Mouse (Mus musculus) heart, postnatal 0 days (tissue): ENCODE results near the gene Iqcf1. TPM values are rescaled to one million over a fixed set of nuclear protein-coding genes. Genes with fewer than 3 reads are reported as not detected.
"Not testable (repeated sequence)": the region's sequence is repeated elsewhere in the genome, so short reads cannot be mapped to it uniquely, and the experiment has no call there.

Experiments used
- ATAC-seq: fragments of 200-750 bp; cut with Nextera tagmentation; 2 replicates; pipeline ENCODE4 v1.8.0; 2017; ENCODE audit warnings: low read depth, moderate number of reproducible peaks, moderate library complexity; ENCODE audit not compliant: insufficient read depth
- DNase-seq: peaks from one replicate; pipeline ENCODE4 v3.0.0-alpha.2; 2016; ENCODE audit warnings: low spot score
- H3K27ac ChIP-seq: fragments of 300-500 bp; sonication (generic); 2 replicates; pipeline ENCODE4 v1.5.1; 2014; ENCODE audit warnings: low read depth, mild to moderate bottlenecking
- H3K27me3 ChIP-seq: fragments of 300-500 bp; sonication (generic); 2 replicates; pipeline ENCODE4 v1.6.1; 2014; ENCODE audit warnings: low read length, mixed read lengths; ENCODE audit not compliant: control insufficient read depth, insufficient read depth
- H3K36me3 ChIP-seq: fragments of 300-500 bp; sonication (generic); replicated peaks from 2 replicates; pipeline ENCODE4 v1.6.1; 2014; ENCODE audit warnings: low read length, mixed read lengths; ENCODE audit not compliant: control insufficient read depth, insufficient read depth
- H3K4me1 ChIP-seq: fragments of 300-500 bp; sonication (generic); 2 replicates; pipeline ENCODE4 v1.6.1; 2014; ENCODE audit warnings: antibody characterized with exemption; ENCODE audit not compliant: control insufficient read depth, insufficient read depth
- H3K4me2 ChIP-seq: fragments of 300-500 bp; sonication (generic); 2 replicates; pipeline ENCODE4 v1.6.1; 2014; ENCODE audit warnings: low read depth, mild to moderate bottlenecking, low read length, moderate library complexity
- H3K4me3 ChIP-seq: fragments of 300-500 bp; sonication (generic); 2 replicates; pipeline ENCODE4 v1.5.1; 2014; ENCODE audit warnings: low read depth, low read length
- H3K9ac ChIP-seq: fragments of 300-500 bp; sonication (generic); replicated peaks from 2 replicates; pipeline ENCODE4 v1.6.1; 2014; ENCODE audit warnings: low read depth, low read length, mixed read lengths
- H3K9me3 ChIP-seq: fragments of 300-500 bp; sonication (generic); replicated peaks from 2 replicates; pipeline ENCODE4 v1.6.1; 2016; ENCODE audit warnings: low read length; ENCODE audit not compliant: control insufficient read depth
- CTCF ChIP-seq: IDR thresholded peaks from 2 replicates; pipeline ENCODE4 v1.5.1; 2016; ENCODE audit warnings: antibody characterized with exemption, control low read depth, low read depth
- EP300 ChIP-seq: IDR thresholded peaks from 2 replicates; pipeline ENCODE4 v1.6.1; 2016; ENCODE audit warnings: antibody characterized with exemption, low read depth
- WGBS: fragments of 180-500 bp; shearing (Covaris S2); extraction: QIAGEN DNeasy Blood & Tissue Kit; methylation state at CpG from one replicate; pipeline ENCODE4 v1.1.7; 2014; 5-methylcytosine and 5-hydroxymethylcytosine counted together
- polyA plus RNA-seq: library from polyadenylated mRNA; unstranded; fragments of >200 nt; fragmentation: Nextera tagmentation; extraction: Ambion mirVana; gene quantifications from 2 replicates; pipeline ENCODE4 v1.2.1, GENCODE M21; 2015
- total RNA-seq: library from RNA; depleted of rRNA; stranded (reverse); fragments of >200 nt; gene quantifications from 2 replicates; pipeline ENCODE4 v1.2.3, GENCODE M21; 2014; ENCODE audit warnings: low replicate concordance

Iqcf1 gene
- total and polyA plus RNA-seq, 2 experiments from 2014 or later = not detected

DNA sequence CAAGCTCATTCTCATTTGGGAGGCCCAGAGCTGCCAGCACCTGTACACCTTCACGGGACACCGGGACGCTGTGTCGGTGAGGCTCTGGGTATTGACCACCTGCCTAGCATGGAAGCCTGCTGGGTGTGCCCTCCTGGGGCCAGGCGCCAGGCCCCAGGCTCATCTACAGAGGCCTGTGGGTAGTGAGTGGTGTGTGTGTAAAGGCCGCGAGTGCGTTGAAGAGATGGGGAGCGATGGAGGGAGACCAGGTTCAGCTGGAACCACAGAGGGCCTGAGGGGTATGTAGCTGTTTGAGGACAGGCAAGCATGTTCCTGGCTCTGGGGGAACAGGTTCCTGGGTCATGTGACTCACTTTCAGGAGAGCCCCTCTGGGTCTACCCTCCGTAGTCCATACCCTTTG lies 16.6 kb upstream of the Iqcf1 start:
- Histone ChIP-seq H3K4me3 (no peak overlapping the region), H3K9me3 (no peaks in the 10 kb centered on the region), H3K27ac (no peak overlapping the region), H3K4me1 (peaks cover 2% of the 10 kb centered on the region; the same call in 1 of the 2 replicates), H3K27me3 (no peaks in the 10 kb centered on the region), H3K4me2 (no peak overlapping the region), H3K9ac (no peak overlapping the region), H3K36me3 (peaks cover 49% of the 10 kb centered on the region)
- TF ChIP-seq EP300 = no peak
- no peak for TF ChIP-seq CTCF
- DNase-seq (no peak), ATAC-seq (no peak)
- WGBS = 93% methylated on average over 10 of the region's 10 CpGs

DNA sequence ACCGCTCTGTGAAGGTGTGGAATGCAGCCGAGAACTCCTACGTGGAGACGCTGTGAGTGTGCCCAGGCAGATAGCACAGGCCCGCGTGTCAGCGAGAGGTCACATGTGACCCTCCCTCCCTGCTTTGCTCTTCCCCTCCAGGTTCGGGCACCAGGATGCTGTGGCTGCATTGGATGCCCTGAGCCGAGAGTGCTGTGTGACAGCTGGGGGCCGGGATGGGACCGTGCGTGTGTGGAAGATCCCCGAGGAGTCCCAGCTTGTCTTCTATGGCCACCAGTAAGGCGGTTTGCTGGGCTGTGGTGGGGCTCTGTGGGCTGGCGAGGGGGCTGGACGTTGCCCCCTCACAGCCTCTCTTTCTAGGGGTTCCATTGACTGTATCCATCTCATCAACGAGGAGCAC lies 16.2 kb upstream of the Iqcf1 start:
- DNase-seq = no peak
- Histone ChIP-seq H3K27ac (no peak overlapping the region), H3K4me3 (no peak overlapping the region), H3K9me3 (no peaks in the 10 kb centered on the region), H3K27me3 (no peaks in the 10 kb centered on the region), H3K4me2 (no peak overlapping the region), H3K4me1 (no peaks in the 10 kb centered on the region), H3K36me3 (peaks cover 49% of the 10 kb centered on the region), H3K9ac (no peak overlapping the region)
- ATAC-seq = no peak
- TF ChIP-seq CTCF (no peak), EP300 (no peak)
- 84% methylated on average over 17 of the region's 17 CpGs for WGBS

GRCm38 (mm10) chr9:106485076-106485475 lies 14.7 kb upstream of the Iqcf1 start:
- peaks cover 49% of the 10 kb centered on the region for H3K36me3 ChIP-seq
- no peak for ATAC-seq
- whole genome bisulfite sequencing = 91% methylated on average over 10 of the region's 10 CpGs
- no peaks in the 10 kb centered on the region for H3K4me1 ChIP-seq
- no peak overlapping the region for H3K27ac ChIP-seq
- H3K4me2 ChIP-seq = no peak overlapping the region
- H3K27me3 ChIP-seq = no peaks in the 10 kb centered on the region
- no peak overlapping the region for H3K9ac ChIP-seq
- TF ChIP-seq EP300 (no peak), CTCF (no peak)
- no peak overlapping the region for H3K4me3 ChIP-seq
- DNase-seq = no peak
- no peaks in the 10 kb centered on the region for H3K9me3 ChIP-seq

GRCm38 (mm10) chr9:106487602-106488001 lies 12.2 kb upstream of the Iqcf1 start:
- H3K4me2 ChIP-seq, DNase-seq, ATAC-seq, H3K4me1 ChIP-seq, H3K9me3 ChIP-seq, H3K27me3 ChIP-seq, H3K9ac ChIP-seq, H3K4me3 ChIP-seq, H3K27ac ChIP-seq: not testable (repeated sequence)
- H3K36me3 ChIP-seq = peaks cover 34% of the 10 kb centered on the region
- WGBS = 86% methylated on average over 6 of the region's 6 CpGs

DNA sequence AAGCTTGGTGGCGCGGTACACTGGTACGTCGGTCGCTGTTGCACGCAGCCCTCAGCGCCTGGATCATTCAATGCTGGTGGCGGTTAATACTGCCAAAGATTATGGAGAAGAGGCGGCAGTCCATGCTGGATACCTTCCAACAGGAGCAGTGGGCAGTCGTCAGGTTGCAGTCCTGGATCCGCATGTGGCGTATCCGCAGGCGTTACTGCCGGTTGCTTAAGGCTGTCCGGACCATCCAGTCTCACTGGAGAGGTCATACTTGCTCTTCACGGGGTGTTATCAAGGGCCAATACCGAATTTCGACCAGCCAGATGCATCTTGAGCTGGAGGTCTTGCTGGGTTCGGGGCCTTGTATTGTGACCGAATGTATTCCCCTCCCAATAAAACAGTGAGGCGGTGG lies 2.1 kb downstream of the Iqcf1 start:
- Histone ChIP-seq H3K27me3 (no peaks in the 10 kb centered on the region), H3K9ac (no peak overlapping the region), H3K4me1 (no peaks in the 10 kb centered on the region), H3K27ac (no peak overlapping the region), H3K4me2 (no peak overlapping the region), H3K4me3 (no peak overlapping the region), H3K36me3 (no peaks in the 10 kb centered on the region), H3K9me3 (no peaks in the 10 kb centered on the region)
- DNase-seq (no peak), ATAC-seq (no peak)
- 83% methylated on average over 22 of the region's 22 CpGs for WGBS
- TF ChIP-seq CTCF (no peak), EP300 (no peak)

DNA sequence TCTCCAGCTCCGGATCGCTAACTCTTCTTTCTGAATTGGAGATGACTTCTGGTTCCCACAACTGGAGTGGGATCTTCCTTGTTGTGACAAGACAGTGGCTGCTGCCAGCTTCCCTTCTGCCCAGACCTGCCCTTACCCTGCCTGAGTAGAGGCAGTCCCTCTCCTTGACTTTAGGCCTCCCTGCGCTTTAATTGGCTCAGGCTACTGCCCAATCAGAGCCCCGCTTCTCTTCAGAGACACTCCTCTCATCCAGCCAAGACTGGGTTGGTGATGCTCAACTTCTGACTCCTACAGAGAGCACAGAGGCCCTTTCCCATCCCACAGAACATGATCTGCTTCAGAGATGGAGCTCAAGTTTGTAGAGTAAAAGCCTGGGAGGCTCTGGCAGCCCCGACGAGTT lies 4.5 kb downstream of the Iqcf1 start:
- Histone ChIP-seq H3K9me3 (no peaks in the 10 kb centered on the region), H3K27ac (no peak overlapping the region), H3K36me3 (no peaks in the 10 kb centered on the region), H3K4me2 (no peak overlapping the region), H3K4me3 (no peak overlapping the region), H3K9ac (no peak overlapping the region), H3K4me1 (no peaks in the 10 kb centered on the region), H3K27me3 (no peaks in the 10 kb centered on the region)
- DNase-seq (no peak), ATAC-seq (no peak)
- 57% methylated on average over 6 of the region's 6 CpGs for WGBS
- TF ChIP-seq CTCF (no peak), EP300 (no peak)
